Mouse (Mus musculus) forebrain, embryonic 11.5 days (tissue): ENCODE measurements around the gene Abhd6. TPM values are rescaled to one million over a fixed set of nuclear protein-coding genes. Genes with fewer than 3 reads are reported as not detected.

ENCODE experiments used
- ATAC-seq: fragments of 200-750 bp; cut with Nextera tagmentation; replicated peaks from 2 replicates; pipeline ENCODE4 v1.8.0; 2017; ENCODE audit warnings: moderate TSS enrichment; ENCODE audit not compliant: low FRiP score
- DNase-seq: peaks from one replicate; pipeline ENCODE4 v3.0.0-alpha.2; 2017; ENCODE audit warnings: low spot score
- H3K27ac ChIP-seq: fragments of 300-500 bp; sonication (generic); 2 replicates; pipeline ENCODE4 v1.5.1; 2014; ENCODE audit warnings: low read depth, low read length
- H3K27me3 ChIP-seq: fragments of 300-500 bp; sonication (generic); 2 replicates; pipeline ENCODE4 v1.6.1; 2014; ENCODE audit warnings: mild to moderate bottlenecking, low read length, mixed read lengths; ENCODE audit not compliant: control insufficient read depth, insufficient read depth
- H3K36me3 ChIP-seq: fragments of 300-500 bp; sonication (generic); 2 replicates; pipeline ENCODE4 v1.6.1; 2014; ENCODE audit warnings: mild to moderate bottlenecking, low read length, moderate library complexity, mixed read lengths; ENCODE audit not compliant: control insufficient read depth, insufficient read depth
- H3K4me1 ChIP-seq: fragments of 300-500 bp; sonication (generic); replicated peaks from 2 replicates; pipeline ENCODE4 v1.6.1; 2014; ENCODE audit warnings: low read length, mixed read lengths; ENCODE audit not compliant: control insufficient read depth, insufficient read depth
- H3K4me2 ChIP-seq: fragments of 300-500 bp; sonication (generic); 2 replicates; pipeline ENCODE4 v1.6.1; 2014; ENCODE audit warnings: low read depth, mild to moderate bottlenecking, low read length, moderate library complexity, mixed read lengths; ENCODE audit not compliant: severe bottlenecking
- H3K4me3 ChIP-seq: fragments of 300-500 bp; sonication (generic); 2 replicates; pipeline ENCODE4 v1.5.1; 2014; ENCODE audit warnings: low read depth, low read length
- H3K9ac ChIP-seq: fragments of 300-500 bp; sonication (generic); 2 replicates; pipeline ENCODE4 v1.6.1; 2014; ENCODE audit warnings: low read length
- H3K9me3 ChIP-seq: fragments of 300-500 bp; sonication (generic); 2 replicates; pipeline ENCODE4 v1.6.1; 2016; ENCODE audit warnings: low read length, mixed read lengths; ENCODE audit not compliant: control insufficient read depth
- WGBS: fragments of 180-500 bp; shearing (Covaris S2); extraction: QIAGEN DNeasy Blood & Tissue Kit; methylation state at CpG from one replicate; pipeline ENCODE4 v1.1.7; 2014; 5-methylcytosine and 5-hydroxymethylcytosine counted together
- polyA plus RNA-seq: library from polyadenylated mRNA; unstranded; fragments of >200 nt; fragmentation: Nextera tagmentation; extraction: Ambion mirVana; gene quantifications from 2 replicates; pipeline ENCODE4 v1.2.1, GENCODE M21; 2014

The Abhd6 gene
- polyA plus RNA-seq, 1 experiment from 2014 or later: 19.2 TPM

DNA sequence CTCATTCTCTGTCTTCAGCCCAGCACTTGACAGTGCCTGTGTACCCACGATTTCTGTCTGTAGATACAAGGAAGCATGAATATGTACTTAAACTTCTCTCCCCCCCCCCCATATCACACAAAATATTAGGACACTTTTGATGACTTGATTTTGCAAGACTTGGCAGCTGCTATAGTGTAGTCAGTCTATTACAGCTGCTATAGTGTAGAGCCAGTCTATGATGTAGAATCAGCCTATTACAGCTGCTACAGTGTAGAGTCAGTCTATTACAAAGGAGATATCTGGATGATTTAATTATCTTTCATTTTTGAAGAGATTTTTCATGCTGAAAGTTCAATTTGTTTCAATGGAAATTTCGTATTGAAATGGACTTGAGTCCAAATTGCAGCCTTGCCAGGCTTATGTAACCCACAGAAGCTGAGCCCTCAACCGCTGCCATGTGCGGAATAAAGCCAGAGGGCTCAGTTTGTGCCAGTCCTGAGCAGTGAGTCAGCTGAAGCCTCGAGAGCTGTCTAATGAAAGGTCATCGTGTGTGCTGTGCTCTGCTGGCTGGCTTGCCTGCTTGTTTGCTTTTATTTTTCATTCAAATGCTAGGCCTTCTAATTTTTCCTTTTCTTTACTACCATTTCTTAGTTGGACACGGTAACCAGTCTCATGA is 36.2 kb downstream of the Abhd6 start:
- 87% methylated on average over 7 of the region's 7 CpGs for WGBS
- DNase-seq (no peak), ATAC-seq (no peak)
- Histone ChIP-seq H3K4me2 (no peak overlapping the region), H3K27me3 (no peaks in the 10 kb centered on the region), H3K9ac (no peak overlapping the region), H3K27ac (no peak overlapping the region), H3K4me1 (no peaks in the 10 kb centered on the region), H3K9me3 (no peaks in the 10 kb centered on the region), H3K4me3 (no peak overlapping the region), H3K36me3 (no peaks in the 10 kb centered on the region)

GRCm38 (mm10) chr14:8040179-8040578 is 37.5 kb downstream of the Abhd6 start:
- H3K4me3 ChIP-seq: no peak overlapping the region
- H3K4me1 ChIP-seq: no peaks in the 10 kb centered on the region
- DNase-seq: no peak
- H3K27me3 ChIP-seq: no peaks in the 10 kb centered on the region
- ATAC-seq: no peak
- H3K27ac ChIP-seq: no peak overlapping the region
- WGBS: 84% methylated on average over 3 of the region's 3 CpGs
- no peaks in the 10 kb centered on the region for H3K9me3 ChIP-seq
- H3K4me2 ChIP-seq: no peak overlapping the region
- H3K36me3 ChIP-seq: no peaks in the 10 kb centered on the region
- H3K9ac ChIP-seq: no peak overlapping the region

GRCm38 (mm10) chr14:8040911-8041678 is 38.4 kb downstream of the Abhd6 start:
- no peak overlapping the region for H3K27ac ChIP-seq
- no peak overlapping the region for H3K4me3 ChIP-seq
- no peak for DNase-seq
- no peaks in the 10 kb centered on the region for H3K4me1 ChIP-seq
- no peak overlapping the region for H3K4me2 ChIP-seq
- H3K9me3 ChIP-seq: no peaks in the 10 kb centered on the region
- no peak for ATAC-seq
- WGBS: 83% methylated on average over 12 of the region's 12 CpGs
- no peaks in the 10 kb centered on the region for H3K27me3 ChIP-seq
- no peaks in the 10 kb centered on the region; the same call in 1 of the 2 replicates for H3K36me3 ChIP-seq
- H3K9ac ChIP-seq: no peak overlapping the region

DNA sequence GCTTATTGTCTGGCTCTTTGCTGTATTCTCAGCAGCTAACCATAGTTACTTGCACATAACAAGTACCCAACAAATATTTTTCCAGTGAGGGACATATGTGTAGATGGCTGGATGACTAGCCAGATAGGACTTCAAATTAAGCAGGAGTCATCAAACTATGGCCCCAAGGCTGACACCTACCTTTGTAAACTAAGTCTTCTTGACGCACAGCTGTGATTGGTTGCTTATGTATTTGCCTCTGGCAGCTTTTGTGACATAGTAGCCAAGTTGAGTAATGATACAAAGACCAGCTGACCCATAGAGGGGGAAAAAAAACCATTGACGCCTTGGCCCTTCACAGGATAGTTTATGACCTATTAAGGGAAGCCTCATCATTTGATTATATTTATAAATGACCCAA is 39.4 kb downstream of the Abhd6 start:
- 85% methylated on average over 2 of the region's 2 CpGs for WGBS
- Histone ChIP-seq H3K4me2 (no peak overlapping the region), H3K4me1 (no peaks in the 10 kb centered on the region), H3K36me3 (no peaks in the 10 kb centered on the region; the same call in 1 of the 2 replicates), H3K9ac (no peak overlapping the region), H3K9me3 (no peaks in the 10 kb centered on the region), H3K4me3 (no peak overlapping the region), H3K27ac (no peak overlapping the region), H3K27me3 (no peaks in the 10 kb centered on the region)
- no peak for ATAC-seq
- no peak for DNase-seq

DNA sequence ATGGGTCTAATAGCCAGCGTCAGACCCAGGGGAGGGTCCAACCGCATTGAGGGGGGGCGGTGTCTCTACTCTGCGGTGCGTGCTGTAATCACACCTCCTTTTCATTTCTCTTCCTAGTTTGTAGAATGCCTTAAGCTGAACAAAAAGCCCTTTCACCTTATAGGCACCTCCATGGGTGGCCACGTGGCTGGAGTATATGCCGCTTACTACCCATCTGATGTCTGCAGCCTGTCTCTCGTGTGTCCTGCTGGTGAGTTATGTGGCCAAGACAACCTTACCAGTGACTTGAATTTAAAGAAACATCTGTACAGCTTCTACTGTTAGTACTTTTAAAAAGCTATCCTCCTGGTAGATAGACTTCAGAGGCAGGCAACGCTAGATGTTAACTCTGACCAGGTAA is 39.9 kb downstream of the Abhd6 start:
- Histone ChIP-seq H3K9ac (no peak overlapping the region), H3K9me3 (no peaks in the 10 kb centered on the region), H3K27ac (no peak overlapping the region), H3K4me2 (no peak overlapping the region), H3K27me3 (no peaks in the 10 kb centered on the region), H3K36me3 (no peaks in the 10 kb centered on the region; the same call in 1 of the 2 replicates), H3K4me1 (no peaks in the 10 kb centered on the region), H3K4me3 (no peak overlapping the region)
- 91% methylated on average over 9 of the region's 9 CpGs for WGBS
- no peak for ATAC-seq
- DNase-seq: no peak

DNA sequence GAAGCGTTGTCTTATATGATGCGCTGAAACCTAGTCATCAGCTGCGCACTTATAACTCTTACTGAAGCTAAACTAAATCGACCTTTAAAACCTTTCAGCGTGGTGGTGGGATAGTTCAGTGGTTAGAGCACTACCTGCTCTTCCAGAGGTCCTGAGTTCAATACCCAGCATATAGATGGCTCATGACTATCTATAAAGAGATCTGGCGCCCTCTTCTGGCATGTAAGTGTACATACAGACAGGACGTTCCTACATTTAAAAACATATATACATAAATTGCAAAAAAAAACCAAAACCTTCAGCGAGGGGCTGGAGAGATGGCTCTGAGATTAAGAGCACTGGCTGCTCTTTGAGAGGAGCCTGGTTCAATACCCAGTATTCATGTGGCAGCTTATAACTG is 41.6 kb downstream of the Abhd6 start:
- no peak overlapping the region for H3K27ac ChIP-seq
- no peaks in the 10 kb centered on the region for H3K27me3 ChIP-seq
- no peak overlapping the region for H3K4me2 ChIP-seq
- H3K9ac ChIP-seq: no peak overlapping the region
- ATAC-seq (no peak), DNase-seq (peak; percentile 50)
- H3K9me3 ChIP-seq: no peaks in the 10 kb centered on the region
- H3K4me1 ChIP-seq: no peaks in the 10 kb centered on the region
- 71% methylated on average over 8 of the region's 8 CpGs for WGBS
- no peak overlapping the region for H3K4me3 ChIP-seq
- no peaks in the 10 kb centered on the region; the same call in 1 of the 2 replicates for H3K36me3 ChIP-seq

GRCm38 (mm10) chr14:8044786-8045185 is 42.1 kb downstream of the Abhd6 start:
- WGBS: 89% methylated on average over 6 of the region's 6 CpGs
- Histone ChIP-seq H3K4me2 (no peak overlapping the region), H3K27ac (no peak overlapping the region), H3K9ac (no peak overlapping the region), H3K9me3 (no peaks in the 10 kb centered on the region), H3K27me3 (no peaks in the 10 kb centered on the region), H3K4me1 (no peaks in the 10 kb centered on the region), H3K4me3 (no peak overlapping the region), H3K36me3 (no peaks in the 10 kb centered on the region; the same call in 1 of the 2 replicates)
- ATAC-seq (no peak), DNase-seq (peak; percentile 28)

GRCm38 (mm10) chr14:8045187-8045846 is 42.6 kb downstream of the Abhd6 start:
- peak; percentile 41 for DNase-seq
- Histone ChIP-seq H3K27me3 (no peaks in the 10 kb centered on the region), H3K4me3 (no peak overlapping the region), H3K4me1 (no peaks in the 10 kb centered on the region), H3K27ac (no peak overlapping the region), H3K36me3 (no peaks in the 10 kb centered on the region; the same call in 1 of the 2 replicates), H3K4me2 (no peak overlapping the region), H3K9ac (no peak overlapping the region), H3K9me3 (no peaks in the 10 kb centered on the region)
- WGBS: 87% methylated on average over 11 of the region's 11 CpGs
- no peak for ATAC-seq
